Mouse (Mus musculus): ENCODE measurements around the gene Prickle1. TPM values are rescaled to one million over a fixed set of nuclear protein-coding genes. Genes with fewer than 3 reads are reported as not detected.

The Prickle1 gene
- polyA plus RNA-seq, 1 experiment from 2014 or later, result 5.6 TPM

DNA sequence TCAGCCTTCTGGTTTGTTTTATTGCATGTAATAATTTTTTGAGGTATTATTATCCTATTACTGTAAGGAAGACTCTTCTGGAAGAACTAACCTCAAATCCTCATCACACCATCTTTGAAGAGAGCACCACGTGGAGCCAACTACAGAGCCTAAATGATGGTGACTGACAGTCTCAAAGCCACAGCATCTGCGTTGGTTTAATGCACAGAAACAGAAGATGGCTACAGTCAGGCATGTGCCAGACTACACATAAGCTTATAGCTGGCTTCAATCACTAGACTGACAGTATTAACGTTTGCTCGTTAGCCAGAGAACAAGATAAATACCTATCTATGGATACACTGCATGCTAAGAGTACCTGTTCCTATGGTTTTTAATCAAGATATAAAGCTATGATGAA lies 59.5 kb downstream of the Prickle1 start:
- WGBS, result 59% methylated on average over 4 of the region's 4 CpGs
- Histone ChIP-seq H3K9me3 (replicated peaks) (no peaks in the 10 kb centered on the region), H3K9ac (no peak overlapping the region), H3K4me3 (no peak overlapping the region), H3K4me2 (no peak overlapping the region), H3K4me1 (0 out of 2 replicates have a peak, but pooled peaks cover 3% of the 10 kb centered on the region), H3K27me3 (no peaks in the 10 kb centered on the region), H3K27ac (no peak overlapping the region), H3K36me3 (ENCODE audit: poor library complexity, severe bottlenecking) (no peaks in the 10 kb centered on the region)
- peak; percentile 50; the same call in 1 of the 2 replicates for ATAC-seq

DNA sequence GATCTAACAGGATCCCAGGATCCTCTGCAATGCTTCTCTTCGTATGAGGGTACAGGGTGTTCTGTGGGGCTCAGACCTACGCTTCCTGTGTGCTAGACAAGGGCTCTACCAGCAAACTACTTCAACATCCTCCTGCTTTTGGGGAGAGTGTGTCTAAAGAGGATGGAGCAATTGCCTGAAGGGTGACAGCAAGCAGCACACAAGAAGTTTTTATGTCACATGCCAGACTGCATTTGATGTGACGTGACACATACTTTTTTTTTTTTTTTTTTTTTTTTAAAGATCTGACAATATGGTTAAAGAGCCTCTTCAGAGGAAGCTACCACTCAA lies 65.0 kb downstream of the Prickle1 start:
- no peak overlapping the region for H3K9ac ChIP-seq
- H3K27me3 ChIP-seq, result no peaks in the 10 kb centered on the region
- no peaks in the 10 kb centered on the region for H3K36me3 ChIP-seq (ENCODE audit: poor library complexity, severe bottlenecking)
- no peak overlapping the region for H3K27ac ChIP-seq
- no peaks in the 10 kb centered on the region for H3K9me3 ChIP-seq (replicated peaks)
- H3K4me3 ChIP-seq, result no peak overlapping the region
- 85% methylated on average over 3 of the region's 3 CpGs for WGBS
- H3K4me1 ChIP-seq, result no peaks in the 10 kb centered on the region
- H3K4me2 ChIP-seq, result no peak overlapping the region
- no peak for ATAC-seq

GRCm38 (mm10) chr15:93529831-93530702 lies 65.6 kb downstream of the Prickle1 start:
- H3K9ac ChIP-seq, result no peak overlapping the region
- H3K4me3 ChIP-seq, result no peak overlapping the region
- H3K36me3 ChIP-seq (ENCODE audit: poor library complexity, severe bottlenecking), result no peaks in the 10 kb centered on the region
- H3K4me1 ChIP-seq, result no peaks in the 10 kb centered on the region
- no peaks in the 10 kb centered on the region for H3K27me3 ChIP-seq
- H3K27ac ChIP-seq, result no peak overlapping the region
- 72% methylated on average over 12 of the region's 12 CpGs for WGBS
- no peak for ATAC-seq
- no peaks in the 10 kb centered on the region for H3K9me3 ChIP-seq (replicated peaks)
- H3K4me2 ChIP-seq, result no peak overlapping the region

GRCm38 (mm10) chr15:93525305-93525917 lies 70.3 kb downstream of the Prickle1 start:
- Histone ChIP-seq H3K9ac (no peak overlapping the region), H3K36me3 (ENCODE audit: poor library complexity, severe bottlenecking) (no peaks in the 10 kb centered on the region), H3K4me3 (no peak overlapping the region), H3K4me1 (no peaks in the 10 kb centered on the region), H3K4me2 (no peak overlapping the region), H3K27me3 (peaks cover 19% of the 10 kb centered on the region), H3K27ac (no peak overlapping the region), H3K9me3 (replicated peaks) (no peaks in the 10 kb centered on the region)
- no peak for ATAC-seq
- 84% methylated on average over 5 of the region's 5 CpGs for WGBS

GRCm38 (mm10) chr15:93521787-93522180 lies 73.9 kb downstream of the Prickle1 start:
- H3K9me3 ChIP-seq (replicated peaks), result no peaks in the 10 kb centered on the region
- no peak overlapping the region for H3K9ac ChIP-seq
- no peak overlapping the region for H3K4me2 ChIP-seq
- H3K4me1 ChIP-seq, result peaks cover 26% of the 10 kb centered on the region
- no peak overlapping the region for H3K4me3 ChIP-seq
- 55% methylated on average over 3 of the region's 3 CpGs for WGBS
- ATAC-seq, result no peak
- H3K27ac ChIP-seq, result no peak overlapping the region
- H3K36me3 ChIP-seq (ENCODE audit: poor library complexity, severe bottlenecking), result no peaks in the 10 kb centered on the region
- peaks cover 37% of the 10 kb centered on the region for H3K27me3 ChIP-seq

- Histone ChIP-seq H3K9me3 (replicated peaks) (no peaks in the 10 kb centered on the region), H3K9ac (no peak overlapping the region), H3K4me3 (no peak overlapping the region), H3K4me2 (no peak overlapping the region), H3K4me1 (peaks cover 26% of the 10 kb centered on the region), H3K27me3 (peaks cover 37% of the 10 kb centered on the region), H3K36me3 (ENCODE audit: poor library complexity, severe bottlenecking) (no peaks in the 10 kb centered on the region), H3K27ac (no peak overlapping the region)
- 29% methylated on average over 11 of the region's 11 CpGs for WGBS
- no peak for ATAC-seq
Observed at GRCm38 (mm10) chr15:93521088-93521786, 74.5 kb downstream of the Prickle1 start.

GRCm38 (mm10) chr15:93519836-93520826 lies 75.6 kb downstream of the Prickle1 start:
- no peak overlapping the region for H3K9ac ChIP-seq
- no peaks in the 10 kb centered on the region for H3K9me3 ChIP-seq (replicated peaks)
- H3K4me2 ChIP-seq, result peak overlapping the region; percentile 91
- no peaks in the 10 kb centered on the region for H3K36me3 ChIP-seq (ENCODE audit: poor library complexity, severe bottlenecking)
- H3K4me3 ChIP-seq, result peak overlapping the region; percentile 71
- no peak overlapping the region; the same call in 1 of the 2 replicates for H3K27ac ChIP-seq
- no peak for ATAC-seq
- H3K4me1 ChIP-seq, result peaks cover 26% of the 10 kb centered on the region
- WGBS, result 10% methylated on average over 17 of the region's 17 CpGs
- H3K27me3 ChIP-seq, result peaks cover 41% of the 10 kb centered on the region

GRCm38 (mm10) chr15:93518941-93519835 lies 76.5 kb downstream of the Prickle1 start:
- Histone ChIP-seq H3K27ac (no peak overlapping the region; the same call in 1 of the 2 replicates), H3K4me3 (peak overlapping the region; percentile 71), H3K9me3 (replicated peaks) (no peaks in the 10 kb centered on the region), H3K27me3 (peaks cover 47% of the 10 kb centered on the region), H3K36me3 (ENCODE audit: poor library complexity, severe bottlenecking) (no peaks in the 10 kb centered on the region), H3K4me1 (peaks cover 26% of the 10 kb centered on the region), H3K4me2 (peak overlapping the region; percentile 91), H3K9ac (peak overlapping the region; percentile 71)
- WGBS, result under 1% methylated on average over 65 of the region's 85 CpGs
- peak; percentile 93 for ATAC-seq

DNA sequence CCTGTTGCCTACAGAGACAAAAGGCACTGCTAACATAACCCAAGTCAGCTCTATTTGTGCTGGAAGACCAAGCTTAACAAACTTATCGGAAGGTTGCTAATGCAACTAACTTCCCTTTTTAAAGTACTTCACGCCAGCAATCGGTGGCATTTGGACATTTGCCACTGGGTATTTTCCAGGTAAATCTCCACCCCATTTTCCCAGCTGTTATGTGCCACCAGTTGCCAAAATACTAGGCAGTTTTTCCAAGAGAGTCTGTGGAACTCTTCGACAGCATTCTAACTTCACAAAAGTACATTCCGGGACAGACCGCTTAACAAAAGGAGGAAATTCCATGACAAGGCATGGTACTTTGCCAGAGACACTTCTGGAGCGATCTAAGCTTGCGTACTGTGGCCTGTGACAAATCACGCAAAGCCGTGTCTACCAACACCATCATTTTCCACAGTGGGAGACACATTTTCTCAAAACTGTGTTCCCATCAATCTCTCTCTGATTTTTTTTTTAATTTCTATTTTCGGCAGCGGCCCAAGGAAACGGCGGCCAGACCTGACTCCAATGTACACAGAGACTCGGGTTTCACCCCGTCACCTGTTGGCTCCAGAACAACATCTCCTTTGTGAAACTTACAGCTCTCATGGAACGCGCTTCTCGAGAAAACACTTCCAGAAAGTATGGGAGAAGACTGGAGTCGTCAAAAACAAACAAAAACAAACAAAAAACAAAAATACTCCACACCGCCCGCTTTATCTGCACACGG lies 77.4 kb downstream of the Prickle1 start:
- WGBS, result 2% methylated on average over 23 of the region's 23 CpGs
- peak overlapping the region; percentile 71 for H3K9ac ChIP-seq
- no peaks in the 10 kb centered on the region for H3K9me3 ChIP-seq (replicated peaks)
- H3K27me3 ChIP-seq, result peaks cover 47% of the 10 kb centered on the region
- H3K4me2 ChIP-seq, result peak overlapping the region; percentile 91
- peaks cover 31% of the 10 kb centered on the region for H3K4me1 ChIP-seq
- no peak for ATAC-seq
- H3K4me3 ChIP-seq, result peak overlapping the region; percentile 71
- no peak overlapping the region for H3K27ac ChIP-seq
- H3K36me3 ChIP-seq (ENCODE audit: poor library complexity, severe bottlenecking), result no peaks in the 10 kb centered on the region

- Histone ChIP-seq H3K9ac (no peak overlapping the region), H3K4me2 (no peak overlapping the region), H3K9me3 (replicated peaks) (no peaks in the 10 kb centered on the region), H3K4me1 (peaks cover 39% of the 10 kb centered on the region), H3K27me3 (peaks cover 54% of the 10 kb centered on the region), H3K4me3 (no peak overlapping the region), H3K27ac (no peak overlapping the region), H3K36me3 (ENCODE audit: poor library complexity, severe bottlenecking) (no peaks in the 10 kb centered on the region)
- 81% methylated on average over 11 of the region's 11 CpGs for WGBS
- no peak for ATAC-seq
Observed at GRCm38 (mm10) chr15:93517022-93517565, 78.6 kb downstream of the Prickle1 start.

Data from forebrain, embryonic 13.5 days (tissue).